Mouse (Mus musculus) forebrain, embryonic 14.5 days (tissue): ENCODE measurements at regions not wholly inside any gene's neighbourhood (a gene's known extent, or its start where the extent isn't known, plus 50 kb on each side); places are given as distances from the start of the nearest gene placed in this dataset.
A peak's percentile ranks its signal among the peaks of the same experiment; 100 is the strongest.

Experiments
- ATAC-seq: fragments of 200-750 bp; cut with Nextera tagmentation; 2 replicates; pipeline ENCODE4 v1.8.0; 2017; ENCODE audit warnings: mild to moderate bottlenecking, moderate library complexity
- DNase-seq: peaks from one replicate; pipeline ENCODE4 v3.0.0-alpha.2; 2015; ENCODE audit warnings: low spot score
- H3K27ac ChIP-seq: fragments of 300-500 bp; sonication (generic); 2 replicates; pipeline ENCODE4 v1.5.1; 2014; ENCODE audit warnings: low read depth, mild to moderate bottlenecking, control low read depth, low read length, moderate library complexity
- H3K27me3 ChIP-seq: fragments of 300-500 bp; sonication (generic); replicated peaks from 2 replicates; pipeline ENCODE4 v1.6.1; 2014; ENCODE audit warnings: low read length, control low read depth, mixed read lengths; ENCODE audit not compliant: control insufficient read depth, insufficient read depth
- H3K36me3 ChIP-seq: fragments of 300-500 bp; sonication (generic); 2 replicates; pipeline ENCODE4 v1.6.1; 2014; ENCODE audit warnings: low read length, control low read depth; ENCODE audit not compliant: control insufficient read depth, insufficient read depth
- H3K4me1 ChIP-seq: fragments of 300-500 bp; sonication (generic); 2 replicates; pipeline ENCODE4 v1.6.1; 2014; ENCODE audit warnings: antibody characterized with exemption, low read length, control low read depth; ENCODE audit not compliant: control insufficient read depth, insufficient read depth
- H3K4me2 ChIP-seq: fragments of 300-500 bp; sonication (generic); 2 replicates; pipeline ENCODE4 v1.6.1; 2014; ENCODE audit warnings: mild to moderate bottlenecking, control low read depth, low read length
- H3K4me3 ChIP-seq: fragments of 300-500 bp; sonication (generic); 2 replicates; pipeline ENCODE4 v1.5.1; 2014; ENCODE audit warnings: low read depth, low read length, control low read depth
- H3K9ac ChIP-seq: fragments of 300-500 bp; sonication (generic); 2 replicates; pipeline ENCODE4 v1.6.1; 2014; ENCODE audit warnings: mild to moderate bottlenecking, low read length, control low read depth, moderate library complexity
- H3K9me3 ChIP-seq: fragments of 300-500 bp; sonication (generic); replicated peaks from 2 replicates; pipeline ENCODE4 v1.6.1; 2016; ENCODE audit warnings: low read length, control low read depth, mixed read lengths; ENCODE audit not compliant: control insufficient read depth
- WGBS: fragments of 180-500 bp; shearing (Covaris S2); extraction: QIAGEN DNeasy Blood & Tissue Kit; methylation state at CpG from one replicate; pipeline ENCODE4 v1.1.7; 2014; 5-methylcytosine and 5-hydroxymethylcytosine counted together

GRCm38 (mm10) chr10:17111071-17111470 is 611.9 kb upstream of the Cited2 start:
- H3K4me1 ChIP-seq = no peaks in the 10 kb centered on the region
- no peak for ATAC-seq
- no peak overlapping the region for H3K9ac ChIP-seq
- H3K4me2 ChIP-seq = no peak overlapping the region
- DNase-seq = no peak
- WGBS = 70% methylated on average over 2 of the region's 2 CpGs
- H3K27ac ChIP-seq = no peak overlapping the region
- H3K4me3 ChIP-seq = no peak overlapping the region
- H3K9me3 ChIP-seq = no peaks in the 10 kb centered on the region
- H3K27me3 ChIP-seq = no peaks in the 10 kb centered on the region
- H3K36me3 ChIP-seq = no peaks in the 10 kb centered on the region

DNA sequence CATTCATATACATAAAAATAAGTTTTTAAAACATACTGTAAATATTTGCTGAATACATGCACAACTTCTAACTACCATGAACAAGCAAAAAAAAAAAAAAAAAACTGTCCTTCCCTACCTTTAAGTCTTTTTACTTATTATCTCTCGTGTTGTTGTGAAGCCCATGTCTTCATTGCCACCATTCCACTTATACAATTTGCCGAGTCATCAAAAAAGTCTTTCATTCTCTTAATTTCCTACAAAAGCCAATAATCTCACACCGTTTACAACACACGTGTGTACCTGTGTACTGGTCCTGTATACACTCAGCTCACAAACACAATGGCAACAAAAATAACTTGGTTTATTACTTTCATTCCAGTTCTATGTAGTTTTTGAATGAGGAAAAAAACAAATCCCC is 608.2 kb upstream of the Cited2 start:
- ATAC-seq (no peak), DNase-seq (no peak)
- Histone ChIP-seq H3K4me3 (no peak overlapping the region), H3K9me3 (no peaks in the 10 kb centered on the region), H3K36me3 (no peaks in the 10 kb centered on the region), H3K9ac (no peak overlapping the region), H3K4me1 (no peaks in the 10 kb centered on the region), H3K4me2 (no peak overlapping the region), H3K27me3 (no peaks in the 10 kb centered on the region), H3K27ac (no peak overlapping the region)
- WGBS = 90% methylated on average over 4 of the region's 4 CpGs

GRCm38 (mm10) chr10:17129391-17130163 is 593.4 kb upstream of the Cited2 start:
- no peak overlapping the region for H3K27ac ChIP-seq
- H3K36me3 ChIP-seq = no peaks in the 10 kb centered on the region
- H3K4me1 ChIP-seq = no peaks in the 10 kb centered on the region
- DNase-seq (no peak), ATAC-seq (no peak)
- WGBS = 87% methylated on average over 4 of the region's 4 CpGs
- no peak overlapping the region for H3K9ac ChIP-seq
- H3K4me3 ChIP-seq = no peak overlapping the region
- H3K4me2 ChIP-seq = no peak overlapping the region
- H3K27me3 ChIP-seq = no peaks in the 10 kb centered on the region
- H3K9me3 ChIP-seq = peaks cover under 1% of the 10 kb centered on the region; the same call in 1 of the 2 replicates

DNA sequence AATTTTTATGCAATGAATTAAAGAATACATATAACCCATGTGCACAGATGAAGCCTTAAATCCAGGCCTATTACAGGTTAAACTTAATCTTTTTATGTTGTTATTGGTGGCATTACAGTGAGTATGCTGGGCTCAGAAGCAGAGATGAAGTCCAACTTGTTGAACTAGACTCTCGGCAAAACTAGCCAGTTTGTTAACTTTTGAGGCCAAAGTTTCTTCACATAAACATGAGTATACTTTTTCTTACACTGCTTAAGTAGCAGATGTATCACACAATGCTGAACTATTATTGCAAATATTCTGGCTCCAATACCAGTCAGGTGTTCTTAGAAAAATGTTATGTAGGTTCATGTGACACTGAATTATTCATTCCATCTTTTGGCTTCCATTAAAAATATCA is 592.4 kb upstream of the Cited2 start:
- Histone ChIP-seq H3K4me2 (no peak overlapping the region), H3K27ac (no peak overlapping the region), H3K4me3 (no peak overlapping the region), H3K4me1 (no peaks in the 10 kb centered on the region), H3K9ac (no peak overlapping the region), H3K9me3 (no peaks in the 10 kb centered on the region), H3K36me3 (no peaks in the 10 kb centered on the region), H3K27me3 (no peaks in the 10 kb centered on the region)
- ATAC-seq (no peak), DNase-seq (no peak)
- WGBS = 93% methylated on average over 1 of the region's 1 CpGs

GRCm38 (mm10) chr10:17131763-17132162 is 591.3 kb upstream of the Cited2 start:
- WGBS = 71% methylated on average over 4 of the region's 4 CpGs
- H3K4me2 ChIP-seq = no peak overlapping the region
- H3K9ac ChIP-seq = no peak overlapping the region
- no peak overlapping the region for H3K27ac ChIP-seq
- H3K9me3 ChIP-seq = no peaks in the 10 kb centered on the region
- no peaks in the 10 kb centered on the region for H3K36me3 ChIP-seq
- H3K27me3 ChIP-seq = no peaks in the 10 kb centered on the region
- peak; percentile 59 for DNase-seq
- no peak overlapping the region for H3K4me3 ChIP-seq
- H3K4me1 ChIP-seq = no peaks in the 10 kb centered on the region
- ATAC-seq = no peak

- Histone ChIP-seq H3K27me3 (no peaks in the 10 kb centered on the region), H3K9me3 (no peaks in the 10 kb centered on the region), H3K4me3 (no peak overlapping the region), H3K9ac (no peak overlapping the region), H3K4me2 (no peak overlapping the region), H3K36me3 (no peaks in the 10 kb centered on the region), H3K4me1 (peaks cover 6% of the 10 kb centered on the region), H3K27ac (no peak overlapping the region)
- DNase-seq (no peak), ATAC-seq (no peak)
- WGBS = 39% methylated on average over 3 of the region's 3 CpGs
Measured at GRCm38 (mm10) chr10:17175385-17175784, 547.6 kb upstream of the Cited2 start.

DNA sequence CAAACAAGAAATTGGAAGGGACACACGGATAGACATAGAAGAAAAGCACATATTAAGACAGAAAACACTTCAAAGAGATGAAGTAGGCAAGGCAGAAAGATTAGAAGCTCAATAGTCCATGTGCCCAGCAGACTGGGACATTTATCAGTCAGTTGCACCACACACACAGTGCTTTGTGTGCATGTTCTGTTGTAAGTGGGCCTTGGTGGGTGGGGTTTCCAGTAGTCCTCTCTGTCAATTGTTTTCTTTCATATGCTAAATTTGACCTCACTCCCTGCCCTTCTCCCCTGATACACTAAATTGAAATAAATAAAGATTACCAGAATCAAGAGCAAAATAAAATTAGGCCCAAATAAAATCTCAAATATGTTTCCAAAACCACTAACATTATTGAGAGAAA is 546.0 kb upstream of the Cited2 start:
- no peak overlapping the region for H3K4me3 ChIP-seq
- ATAC-seq (no peak), DNase-seq (no peak)
- H3K36me3 ChIP-seq = no peaks in the 10 kb centered on the region
- no peak overlapping the region for H3K4me2 ChIP-seq
- H3K27me3 ChIP-seq = no peaks in the 10 kb centered on the region
- no peak overlapping the region for H3K27ac ChIP-seq
- no peak overlapping the region for H3K9ac ChIP-seq
- H3K9me3 ChIP-seq = no peaks in the 10 kb centered on the region
- 38% methylated on average over 1 of the region's 1 CpGs for WGBS
- H3K4me1 ChIP-seq = peaks cover 6% of the 10 kb centered on the region

DNA sequence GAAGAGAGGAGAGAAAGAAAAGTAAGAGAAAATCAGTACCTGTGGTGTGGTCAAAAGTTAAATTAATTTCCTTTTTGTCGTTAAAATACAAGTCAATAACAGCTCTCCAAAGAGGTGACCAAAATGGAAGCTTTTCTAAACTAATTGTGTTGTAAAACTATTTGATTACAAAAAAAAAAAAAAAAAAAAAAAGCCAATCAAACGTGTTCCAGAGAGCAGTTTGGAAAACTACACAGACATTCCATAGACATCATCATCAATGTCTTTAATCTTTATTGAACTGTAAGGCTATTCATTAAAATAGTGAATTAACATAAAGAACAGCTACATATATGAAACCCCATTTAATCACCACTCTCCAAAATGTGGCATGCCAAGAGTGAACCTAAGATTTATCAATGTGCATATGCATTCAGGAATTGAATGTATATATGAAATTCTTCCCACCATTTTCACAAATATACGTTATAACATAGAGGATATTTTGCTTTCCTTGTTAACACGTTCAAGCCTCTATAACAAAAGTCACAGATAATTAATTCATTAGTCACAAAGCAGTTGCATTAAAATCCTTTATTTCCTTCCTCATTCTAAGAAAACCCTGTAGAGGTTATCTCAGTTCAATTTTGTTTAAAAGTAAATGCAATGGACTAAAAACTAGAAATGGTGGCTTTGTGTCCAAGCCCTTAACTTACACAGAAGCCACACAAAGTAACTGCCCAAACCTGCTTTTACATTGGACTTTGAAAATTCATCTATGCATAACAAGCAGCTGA is 545.3 kb upstream of the Cited2 start:
- no peak for ATAC-seq
- Histone ChIP-seq H3K9me3 (no peaks in the 10 kb centered on the region), H3K4me2 (no peak overlapping the region), H3K4me3 (no peak overlapping the region), H3K27me3 (no peaks in the 10 kb centered on the region), H3K27ac (no peak overlapping the region), H3K4me1 (peaks cover 6% of the 10 kb centered on the region), H3K9ac (no peak overlapping the region), H3K36me3 (no peaks in the 10 kb centered on the region)
- 30% methylated on average over 4 of the region's 4 CpGs for WGBS
- DNase-seq = no peak

- peak; percentile 81 for ATAC-seq
- Histone ChIP-seq H3K27me3 (no peaks in the 10 kb centered on the region), H3K36me3 (no peaks in the 10 kb centered on the region), H3K9me3 (no peaks in the 10 kb centered on the region), H3K27ac (no peak overlapping the region), H3K4me3 (no peak overlapping the region), H3K4me1 (peaks cover 6% of the 10 kb centered on the region), H3K4me2 (no peak overlapping the region), H3K9ac (no peak overlapping the region)
- DNase-seq = peak; percentile 69
Measured at GRCm38 (mm10) chr10:17178627-17179026, 544.4 kb upstream of the Cited2 start.
